Comparison of ENCODE assay signal across 8 mouse cellular contexts in genomic region chr8:125570389-125570788, GRCm38 (mm10). TPM values are rescaled to one million over a fixed set of nuclear protein-coding genes. Genes with fewer than 3 reads are reported as not detected.
A peak's percentile ranks its signal among the peaks of the same experiment; 100 is the strongest.
DNase-seq lines count a peak whose midpoint lies in the region; ATAC-seq and TF ChIP-seq lines count a peak whose summit lies in the region.

No protein-coding gene starts in this region.

- H3K9ac ChIP-seq in heart, adult 2 months (ENCODE audit: low read depth, low read length) = peak overlapping the region; percentile 92
- H3K9ac ChIP-seq in liver, embryonic 12.5 days = peak overlapping the region; percentile 51
- H3K9ac ChIP-seq in stomach, embryonic 16.5 days (ENCODE audit: low read length) = peak overlapping the region; percentile 74

- no peak for TF ChIP-seq POLR2A in heart, adult 2 months (IDR thresholded peaks at IDR 0.05; ENCODE audit: insufficient read depth, low read depth, low read length)
- TF ChIP-seq POLR2A in testis, adult 2 months (IDR thresholded peaks at IDR 0.05; ENCODE audit: control insufficient read depth, low read depth, low read length) = no peak

- H3K4me3 ChIP-seq in heart, adult 2 months = peak overlapping the region; percentile 62
- peak overlapping the region; percentile 90 for H3K4me3 ChIP-seq in testis, adult 2 months (ENCODE audit: control insufficient read depth, low read depth, low read length)
- H3K4me3 ChIP-seq in liver, embryonic 12.5 days = peak overlapping the region; percentile 64
- H3K4me3 ChIP-seq in stomach, embryonic 16.5 days (replicated peaks; ENCODE audit: low read length) = peak overlapping the region; percentile 65

- ATAC-seq in liver, embryonic 12.5 days = peak; percentile 16; the same call in 1 of the 2 replicates
- no peak; the same call in 1 of the 2 replicates for ATAC-seq in stomach, embryonic 16.5 days (ENCODE audit: insufficient read depth, low FRiP score)

- TF ChIP-seq EP300 in heart, adult 2 months (IDR thresholded peaks at IDR 0.05; ENCODE audit: insufficient read depth, low read depth, low read length) = no peak

- intact Hi-C loops in heart, adult 2 months (cut with DNase I) = loop anchor here (5.0 kb wide), 2 partner anchors 97 to 162 kb away; partner anchors contain the start of gene Map10
- intact Hi-C loops in heart, postnatal 14 days (cut with DNase I) = loop anchor here (2.0 to 5.0 kb wide), 4 partner anchors 97 to 442 kb away; partner anchors contain the start of gene Map10

- 11% methylated on average over 13 of the region's 13 CpGs for WGBS in heart, adult 2 months
- WGBS in liver, embryonic 12.5 days (ENCODE audit: insufficient replicate concordance) = 6% methylated on average over 13 of the region's 13 CpGs
- 8% methylated on average over 13 of the region's 13 CpGs for WGBS in stomach, embryonic 16.5 days

- H3K4me2 ChIP-seq in liver, embryonic 12.5 days = peak overlapping the region; percentile 96
- peak overlapping the region; percentile 98 for H3K4me2 ChIP-seq in stomach, embryonic 16.5 days (ENCODE audit: low read depth, low read length)

- no peaks in the 10 kb centered on the region for H3K27me3 ChIP-seq in heart, adult 2 months (ENCODE audit: control insufficient read depth, insufficient read depth, low read length)
- H3K27me3 ChIP-seq in testis, adult 2 months (ENCODE audit: control insufficient read depth, insufficient read depth, low read length) = no peaks in the 10 kb centered on the region
- H3K27me3 ChIP-seq in liver, embryonic 12.5 days (replicated peaks) = peaks cover 54% of the 10 kb centered on the region
- no peaks in the 10 kb centered on the region for H3K27me3 ChIP-seq in stomach, embryonic 16.5 days (ENCODE audit: control insufficient read depth, insufficient read depth, low read length)

- no peak for TF ChIP-seq CTCF in heart, adult 2 months (IDR thresholded peaks at IDR 0.05)
- no peak for TF ChIP-seq CTCF in testis, adult 2 months (IDR thresholded peaks at IDR 0.05; ENCODE audit: control insufficient read depth, insufficient read depth, insufficient replicate concordance, low read depth, low read length)

- H3K36me3 ChIP-seq in heart, adult 2 months (ENCODE audit: control insufficient read depth, insufficient read depth, low read length) = peaks cover 6% of the 10 kb centered on the region
- H3K36me3 ChIP-seq in testis, adult 2 months (ENCODE audit: control insufficient read depth, insufficient read depth, low read length) = no peaks in the 10 kb centered on the region
- no peaks in the 10 kb centered on the region for H3K36me3 ChIP-seq in liver, embryonic 12.5 days
- no peaks in the 10 kb centered on the region for H3K36me3 ChIP-seq in stomach, embryonic 16.5 days (ENCODE audit: control insufficient read depth, insufficient read depth, low read length)

- no peaks in the 10 kb centered on the region for H3K9me3 ChIP-seq in liver, embryonic 12.5 days (replicated peaks)
- no peaks in the 10 kb centered on the region for H3K9me3 ChIP-seq in stomach, embryonic 16.5 days (replicated peaks; ENCODE audit: control insufficient read depth, low read length)

- DNase-seq in heart, adult 2 months = no peak
- DNase-seq in heart, postnatal 14 days = no peak
- DNase-seq in testis, postnatal 10 days (ENCODE audit: low spot score) = no peak
- no peak for DNase-seq in MN1 (ENCODE audit: low spot score)
- DNase-seq in thymus, postnatal 36 days = no peak

- H3K4me1 ChIP-seq in heart, adult 2 months (ENCODE audit: control insufficient read depth, insufficient read depth, low read length) = peaks cover 7% of the 10 kb centered on the region
- H3K4me1 ChIP-seq in testis, adult 2 months (ENCODE audit: control insufficient read depth, insufficient read depth, low read length) = peaks cover 8% of the 10 kb centered on the region
- H3K4me1 ChIP-seq in liver, embryonic 12.5 days = peaks cover 37% of the 10 kb centered on the region
- peaks cover 11% of the 10 kb centered on the region; the same call in 1 of the 2 replicates for H3K4me1 ChIP-seq in stomach, embryonic 16.5 days (ENCODE audit: control insufficient read depth, insufficient read depth, low read length)

- peak overlapping the region; percentile 71 for H3K27ac ChIP-seq in heart, adult 2 months
- H3K27ac ChIP-seq in testis, adult 2 months (ENCODE audit: control insufficient read depth, insufficient read depth, low read depth, low read length) = no peak overlapping the region
- 0 out of 2 replicates have a peak overlapping the region, but pooled peaks have one; percentile 33 for H3K27ac ChIP-seq in liver, embryonic 12.5 days
- peak overlapping the region; percentile 89 for H3K27ac ChIP-seq in stomach, embryonic 16.5 days (ENCODE audit: low read length)

- H3K79me2 ChIP-seq in heart, adult 2 months (replicated peaks; ENCODE audit: control insufficient read depth, insufficient read depth, low read length) = peaks cover 2% of the 10 kb centered on the region

RNA-seq across cellular contexts. Expression of gene Sipa1l2, which starts 0.8 kb away (rescaled TPM):
- 10 to 100 TPM; 42.9 to 45.4 TPM for total RNA-seq in heart, adult 2 months (2021)
- 27.0 and 40.5 TPM in 2 replicates for polyA plus RNA-seq in heart, adult 2 months (2012; rRNA removed)
- 10 to 100 TPM; 46.6 to 48.3 TPM for total RNA-seq in heart, postnatal 14 days (2021)
- 19.6 and 21.2 TPM in 2 replicates for polyA plus RNA-seq in testis, adult 2 months (2012; rRNA removed)
- 1.9 and 2.3 TPM in 2 replicates for polyA plus RNA-seq in liver, embryonic 12.5 days (2016; fragmentation: Nextera tagmentation; extraction: Ambion mirVana)
- polyA plus RNA-seq in stomach, embryonic 16.5 days (2015; fragmentation: Nextera tagmentation; extraction: Ambion mirVana) = 8.6 and 9.3 TPM in 2 replicates
